Mouse (Mus musculus): ENCODE measurements around the gene Minar1. TPM values are rescaled to one million over a fixed set of nuclear protein-coding genes. Genes with fewer than 3 reads are reported as not detected.

Gene Minar1
- polyA plus RNA-seq, 1 experiment from 2014 or later, result 3.7 TPM

GRCm38 (mm10) chr9:89610592-89610991 is 12.3 kb downstream of the Minar1 start:
- no peak for ATAC-seq (ENCODE audit: low FRiP score)
- Histone ChIP-seq H3K36me3 (replicated peaks; ENCODE audit: control insufficient read depth, insufficient read depth) (no peaks in the 10 kb centered on the region), H3K27me3 (ENCODE audit: control insufficient read depth, insufficient read depth, low read length) (no peaks in the 10 kb centered on the region), H3K9ac (no peak overlapping the region), H3K4me2 (replicated peaks) (no peak overlapping the region), H3K4me3 (replicated peaks; ENCODE audit: low read length) (no peak overlapping the region), H3K4me1 (replicated peaks; ENCODE audit: control insufficient read depth, insufficient read depth, low read length) (no peaks in the 10 kb centered on the region), H3K9me3 (ENCODE audit: control insufficient read depth, low read length) (no peaks in the 10 kb centered on the region), H3K27ac (no peak overlapping the region)
- WGBS, result 66% methylated on average over 4 of the region's 4 CpGs
- DNase-seq (ENCODE audit: low spot score), result no peak

DNA sequence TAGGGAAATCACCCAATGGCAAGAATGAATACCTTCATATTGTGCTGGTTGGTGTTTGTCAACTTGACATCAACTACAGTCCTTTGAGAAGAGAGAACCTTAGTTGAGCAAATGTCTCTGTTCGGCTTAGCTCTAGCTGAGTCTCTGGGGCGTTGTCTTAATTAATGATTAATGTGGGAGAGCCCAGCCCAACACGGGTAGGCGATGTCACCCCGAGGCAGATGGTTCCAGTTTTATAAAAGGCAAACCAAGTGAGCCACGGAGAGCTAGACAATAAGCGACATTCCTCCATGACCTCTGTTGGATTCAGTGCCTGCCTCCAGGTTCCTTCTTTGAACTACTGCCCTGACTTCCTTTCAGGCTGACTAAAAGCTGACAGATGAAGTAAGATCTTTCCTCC is 15.6 kb downstream of the Minar1 start:
- Histone ChIP-seq H3K9me3 (ENCODE audit: control insufficient read depth, low read length) (no peaks in the 10 kb centered on the region), H3K4me2 (replicated peaks) (no peak overlapping the region), H3K27me3 (ENCODE audit: control insufficient read depth, insufficient read depth, low read length) (no peaks in the 10 kb centered on the region), H3K4me1 (replicated peaks; ENCODE audit: control insufficient read depth, insufficient read depth, low read length) (no peaks in the 10 kb centered on the region), H3K9ac (no peak overlapping the region), H3K4me3 (replicated peaks; ENCODE audit: low read length) (no peak overlapping the region), H3K27ac (no peak overlapping the region), H3K36me3 (replicated peaks; ENCODE audit: control insufficient read depth, insufficient read depth) (no peaks in the 10 kb centered on the region)
- ATAC-seq (ENCODE audit: low FRiP score), result no peak
- 44% methylated on average over 7 of the region's 7 CpGs for WGBS
- no peak for DNase-seq (ENCODE audit: low spot score)

DNA sequence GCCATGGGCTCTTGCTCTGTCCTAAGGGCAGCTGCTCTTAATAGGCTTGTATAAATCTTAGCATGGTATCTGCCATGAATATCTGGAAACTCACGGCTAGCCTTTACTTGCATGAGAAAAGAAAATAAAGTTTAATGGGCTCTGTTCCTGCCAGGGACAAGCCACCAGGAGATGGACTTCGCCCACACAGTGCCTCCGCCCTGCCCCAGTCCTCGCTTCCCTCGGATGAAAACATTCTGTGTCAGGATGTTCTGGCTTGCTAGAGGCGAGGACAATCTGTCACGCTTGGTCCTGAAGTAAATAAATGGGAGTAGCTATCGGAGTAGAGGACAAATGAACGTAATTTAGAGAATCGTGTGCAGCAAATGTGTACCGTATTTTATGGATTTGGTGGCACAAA is 16.7 kb downstream of the Minar1 start:
- no peak overlapping the region for H3K27ac ChIP-seq
- 61% methylated on average over 11 of the region's 11 CpGs for WGBS
- no peak for ATAC-seq (ENCODE audit: low FRiP score)

GRCm38 (mm10) chr9:89601891-89602290 is 21.0 kb downstream of the Minar1 start:
- no peak overlapping the region for H3K4me3 ChIP-seq (replicated peaks; ENCODE audit: low read length)
- H3K4me1 ChIP-seq (replicated peaks; ENCODE audit: control insufficient read depth, insufficient read depth, low read length), result no peaks in the 10 kb centered on the region
- H3K9me3 ChIP-seq (ENCODE audit: control insufficient read depth, low read length), result no peaks in the 10 kb centered on the region
- H3K4me2 ChIP-seq (replicated peaks), result no peak overlapping the region
- H3K27ac ChIP-seq, result no peak overlapping the region
- H3K9ac ChIP-seq, result no peak overlapping the region
- no peaks in the 10 kb centered on the region for H3K27me3 ChIP-seq (ENCODE audit: control insufficient read depth, insufficient read depth, low read length)
- DNase-seq (ENCODE audit: low spot score) (no peak), ATAC-seq (ENCODE audit: low FRiP score) (no peak)
- WGBS, result 93% methylated on average over 9 of the region's 9 CpGs
- H3K36me3 ChIP-seq (replicated peaks; ENCODE audit: control insufficient read depth, insufficient read depth), result no peaks in the 10 kb centered on the region

More for the DNA sequence above, 16.7 kb downstream of the Minar1 start:
- Histone ChIP-seq H3K4me2 (replicated peaks) (no peak overlapping the region), H3K27me3 (ENCODE audit: control insufficient read depth, insufficient read depth, low read length) (no peaks in the 10 kb centered on the region), H3K4me1 (replicated peaks; ENCODE audit: control insufficient read depth, insufficient read depth, low read length) (no peaks in the 10 kb centered on the region), H3K36me3 (replicated peaks; ENCODE audit: control insufficient read depth, insufficient read depth) (no peaks in the 10 kb centered on the region), H3K4me3 (replicated peaks; ENCODE audit: low read length) (no peak overlapping the region), H3K9me3 (ENCODE audit: control insufficient read depth, low read length) (no peaks in the 10 kb centered on the region), H3K9ac (no peak overlapping the region)
- DNase-seq (ENCODE audit: low spot score), result no peak

DNA sequence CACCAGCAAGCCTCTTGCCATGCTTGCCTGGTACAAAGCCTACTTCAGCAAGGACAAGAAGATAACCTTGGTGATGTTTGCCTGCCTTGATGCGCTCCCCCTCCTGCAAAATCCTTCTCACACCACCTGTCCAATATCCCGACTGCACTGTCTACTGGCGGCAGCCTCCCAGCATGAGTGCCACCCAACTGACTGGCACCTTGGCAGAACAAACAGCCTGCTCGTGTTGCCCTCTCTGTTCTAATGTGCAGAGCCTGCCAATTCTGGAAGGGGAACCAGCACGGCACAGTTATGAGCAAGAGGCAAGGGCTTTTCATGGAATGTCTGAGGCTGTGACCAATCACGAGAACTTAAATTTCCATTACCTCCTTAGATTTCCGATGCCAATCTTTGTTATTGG is 22.2 kb downstream of the Minar1 start:
- Histone ChIP-seq H3K27ac (no peak overlapping the region), H3K36me3 (replicated peaks; ENCODE audit: control insufficient read depth, insufficient read depth) (no peaks in the 10 kb centered on the region), H3K4me2 (replicated peaks) (no peak overlapping the region), H3K4me1 (replicated peaks; ENCODE audit: control insufficient read depth, insufficient read depth, low read length) (no peaks in the 10 kb centered on the region), H3K9ac (no peak overlapping the region), H3K9me3 (ENCODE audit: control insufficient read depth, low read length) (no peaks in the 10 kb centered on the region), H3K4me3 (replicated peaks; ENCODE audit: low read length) (no peak overlapping the region), H3K27me3 (ENCODE audit: control insufficient read depth, insufficient read depth, low read length) (no peaks in the 10 kb centered on the region)
- no peak for DNase-seq (ENCODE audit: low spot score)
- 91% methylated on average over 7 of the region's 7 CpGs for WGBS
- ATAC-seq (ENCODE audit: low FRiP score), result no peak

DNA sequence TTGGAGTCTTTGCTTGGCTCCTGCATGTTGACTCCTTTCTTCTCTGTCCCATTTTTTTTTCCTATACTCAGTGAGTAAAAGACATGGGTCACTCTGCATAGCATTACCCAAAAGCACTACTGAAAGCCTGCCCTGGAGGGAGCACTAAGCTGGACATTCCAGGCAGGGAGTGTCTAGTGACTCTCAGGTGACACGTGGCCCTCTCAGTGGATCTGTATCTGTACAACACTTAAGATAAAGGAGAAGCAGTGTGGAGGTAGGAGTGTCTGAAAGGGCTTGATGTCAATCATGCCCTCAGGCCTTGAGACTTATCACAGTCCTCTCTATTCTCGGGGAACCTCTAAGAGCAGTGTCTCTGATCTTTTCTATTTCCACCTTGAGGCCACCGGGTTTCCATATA is 25.9 kb downstream of the Minar1 start:
- no peak for ATAC-seq (ENCODE audit: low FRiP score)
- Histone ChIP-seq H3K27ac (no peak overlapping the region), H3K4me2 (replicated peaks) (no peak overlapping the region), H3K4me1 (replicated peaks; ENCODE audit: control insufficient read depth, insufficient read depth, low read length) (no peaks in the 10 kb centered on the region), H3K9ac (no peak overlapping the region), H3K36me3 (replicated peaks; ENCODE audit: control insufficient read depth, insufficient read depth) (no peaks in the 10 kb centered on the region), H3K4me3 (replicated peaks; ENCODE audit: low read length) (no peak overlapping the region), H3K27me3 (ENCODE audit: control insufficient read depth, insufficient read depth, low read length) (no peaks in the 10 kb centered on the region), H3K9me3 (ENCODE audit: control insufficient read depth, low read length) (no peaks in the 10 kb centered on the region)
- DNase-seq (ENCODE audit: low spot score), result no peak
- WGBS, result 88% methylated on average over 3 of the region's 3 CpGs

GRCm38 (mm10) chr9:89596392-89596791 is 26.5 kb downstream of the Minar1 start:
- 87% methylated on average over 5 of the region's 5 CpGs for WGBS
- Histone ChIP-seq H3K27ac (no peak overlapping the region), H3K27me3 (ENCODE audit: control insufficient read depth, insufficient read depth, low read length) (no peaks in the 10 kb centered on the region), H3K9me3 (ENCODE audit: control insufficient read depth, low read length) (no peaks in the 10 kb centered on the region), H3K36me3 (replicated peaks; ENCODE audit: control insufficient read depth, insufficient read depth) (no peaks in the 10 kb centered on the region), H3K4me3 (replicated peaks; ENCODE audit: low read length) (no peak overlapping the region), H3K9ac (no peak overlapping the region), H3K4me1 (replicated peaks; ENCODE audit: control insufficient read depth, insufficient read depth, low read length) (no peaks in the 10 kb centered on the region), H3K4me2 (replicated peaks) (no peak overlapping the region)
- no peak for ATAC-seq (ENCODE audit: low FRiP score)
- DNase-seq (ENCODE audit: low spot score), result no peak

DNA sequence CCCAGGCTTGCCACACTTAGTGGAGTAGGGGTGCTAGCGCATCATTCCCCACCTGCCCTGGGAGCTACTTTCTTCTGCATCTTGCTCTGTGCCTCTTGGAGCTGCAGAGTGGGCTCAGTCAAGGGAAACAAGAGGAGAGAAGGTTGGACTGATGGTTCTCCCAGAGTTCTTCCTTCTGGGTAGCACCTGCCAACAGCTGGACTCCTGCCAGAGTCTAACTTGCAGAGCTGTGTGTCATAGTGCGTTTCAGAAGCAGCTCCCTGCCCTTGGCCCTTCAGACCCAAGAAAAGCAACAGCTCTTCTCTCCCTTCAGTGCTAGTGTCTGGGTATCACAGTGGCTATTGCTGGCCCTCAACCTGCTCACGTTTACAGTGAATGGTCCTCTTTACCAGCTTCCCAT is 30.5 kb downstream of the Minar1 start:
- Histone ChIP-seq H3K36me3 (replicated peaks; ENCODE audit: control insufficient read depth, insufficient read depth) (no peaks in the 10 kb centered on the region), H3K27ac (no peak overlapping the region), H3K27me3 (ENCODE audit: control insufficient read depth, insufficient read depth, low read length) (no peaks in the 10 kb centered on the region), H3K4me3 (replicated peaks; ENCODE audit: low read length) (no peak overlapping the region), H3K4me2 (replicated peaks) (no peak overlapping the region), H3K4me1 (replicated peaks; ENCODE audit: control insufficient read depth, insufficient read depth, low read length) (no peaks in the 10 kb centered on the region), H3K9me3 (ENCODE audit: control insufficient read depth, low read length) (no peaks in the 10 kb centered on the region), H3K9ac (no peak overlapping the region)
- WGBS, result 89% methylated on average over 3 of the region's 3 CpGs
- ATAC-seq (ENCODE audit: low FRiP score) (no peak), DNase-seq (ENCODE audit: low spot score) (no peak)

DNA sequence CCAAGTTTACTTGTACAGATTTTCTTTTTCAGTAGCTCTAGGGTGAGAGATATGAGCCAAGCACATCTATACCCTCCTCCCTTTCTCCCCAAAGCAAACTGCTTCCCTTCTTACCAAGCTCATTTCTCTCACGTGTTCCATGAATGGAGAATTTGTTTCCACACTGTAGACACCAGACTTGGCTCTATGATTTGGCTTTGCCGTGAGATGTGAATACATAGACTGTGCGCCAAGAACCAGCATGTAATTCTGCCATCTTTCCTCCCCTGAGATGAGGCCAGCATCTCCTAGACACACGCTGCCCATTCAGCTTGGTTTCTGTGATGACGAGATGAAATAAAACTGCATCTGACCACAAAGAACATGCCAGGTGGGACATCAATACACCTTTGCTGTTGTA is 44.5 kb downstream of the Minar1 start:
- H3K27ac ChIP-seq, result no peak overlapping the region
- no peaks in the 10 kb centered on the region for H3K36me3 ChIP-seq (replicated peaks; ENCODE audit: control insufficient read depth, insufficient read depth)
- no peak overlapping the region for H3K4me2 ChIP-seq (replicated peaks)
- no peak overlapping the region for H3K4me3 ChIP-seq (replicated peaks; ENCODE audit: low read length)
- ATAC-seq (ENCODE audit: low FRiP score) (no peak), DNase-seq (ENCODE audit: low spot score) (no peak)
- H3K27me3 ChIP-seq (ENCODE audit: control insufficient read depth, insufficient read depth, low read length), result no peaks in the 10 kb centered on the region
- WGBS, result 82% methylated on average over 5 of the region's 5 CpGs
- no peak overlapping the region for H3K9ac ChIP-seq
- no peaks in the 10 kb centered on the region for H3K4me1 ChIP-seq (replicated peaks; ENCODE audit: control insufficient read depth, insufficient read depth, low read length)
- H3K9me3 ChIP-seq (ENCODE audit: control insufficient read depth, low read length), result no peaks in the 10 kb centered on the region

- DNase-seq (ENCODE audit: low spot score), result no peak
- Histone ChIP-seq H3K36me3 (replicated peaks; ENCODE audit: control insufficient read depth, insufficient read depth) (no peaks in the 10 kb centered on the region), H3K4me1 (replicated peaks; ENCODE audit: control insufficient read depth, insufficient read depth, low read length) (no peaks in the 10 kb centered on the region), H3K9ac (no peak overlapping the region), H3K27ac (no peak overlapping the region), H3K27me3 (ENCODE audit: control insufficient read depth, insufficient read depth, low read length) (no peaks in the 10 kb centered on the region), H3K9me3 (ENCODE audit: control insufficient read depth, low read length) (no peaks in the 10 kb centered on the region), H3K4me2 (replicated peaks) (no peak overlapping the region), H3K4me3 (replicated peaks; ENCODE audit: low read length) (no peak overlapping the region)
- no peak for ATAC-seq (ENCODE audit: low FRiP score)
- WGBS, result 84% methylated on average over 2 of the region's 2 CpGs
These were observed 70.3 kb downstream of the Minar1 start for GRCm38 (mm10) chr9:89552663-89553062.

Measured in hindbrain, embryonic 14.5 days (tissue).